Mouse (Mus musculus) forebrain, embryonic 13.5 days (tissue): ENCODE results near the gene Rab19. TPM values are rescaled to one million over a fixed set of nuclear protein-coding genes. Genes with fewer than 3 reads are reported as not detected.
A peak's percentile ranks its signal among the peaks of the same experiment; 100 is the strongest.
"Not testable (repeated sequence)": the region's sequence is repeated elsewhere in the genome, so short reads cannot be mapped to it uniquely, and the experiment has no call there.

Experiments
- ATAC-seq: fragments of 200-750 bp; cut with Nextera tagmentation; 2 replicates; pipeline ENCODE4 v1.8.0; 2017
- H3K27ac ChIP-seq: fragments of 300-500 bp; sonication (generic); 2 replicates; pipeline ENCODE4 v1.5.1; 2015; ENCODE audit warnings: inconsistent platforms, mild to moderate bottlenecking, moderate library complexity
- H3K27me3 ChIP-seq: fragments of 300-500 bp; sonication (generic); 2 replicates; pipeline ENCODE4 v1.6.1; 2015; ENCODE audit warnings: mild to moderate bottlenecking, inconsistent platforms
- H3K36me3 ChIP-seq: fragments of 300-500 bp; sonication (generic); 2 replicates; pipeline ENCODE4 v1.6.1; 2015; ENCODE audit warnings: mild to moderate bottlenecking, inconsistent platforms; ENCODE audit not compliant: poor library complexity, severe bottlenecking
- H3K4me1 ChIP-seq: fragments of 300-500 bp; sonication (generic); 2 replicates; pipeline ENCODE4 v1.6.1; 2015; ENCODE audit warnings: inconsistent platforms
- H3K4me2 ChIP-seq: fragments of 300-500 bp; sonication (generic); 2 replicates; pipeline ENCODE4 v1.6.1; 2015; ENCODE audit warnings: inconsistent platforms, mild to moderate bottlenecking, moderate library complexity
- H3K4me3 ChIP-seq: fragments of 300-500 bp; sonication (generic); 2 replicates; pipeline ENCODE4 v1.5.1; 2015; ENCODE audit warnings: mild to moderate bottlenecking, inconsistent platforms
- H3K9ac ChIP-seq: fragments of 300-500 bp; sonication (generic); 2 replicates; pipeline ENCODE4 v1.6.1; 2015; ENCODE audit warnings: mild to moderate bottlenecking, inconsistent platforms
- H3K9me3 ChIP-seq: fragments of 300-500 bp; sonication (generic); replicated peaks from 2 replicates; pipeline ENCODE4 v1.6.1; 2016; ENCODE audit warnings: inconsistent platforms
- WGBS: fragments of 180-500 bp; shearing (Covaris S2); methylation state at CpG from one replicate; pipeline ENCODE4 v1.1.7; 2015; 5-methylcytosine and 5-hydroxymethylcytosine counted together
- polyA plus RNA-seq: library from polyadenylated mRNA; unstranded; fragments of >200 nt; fragmentation: Nextera tagmentation; extraction: Ambion mirVana; gene quantifications from 2 replicates; pipeline ENCODE4 v1.2.1, GENCODE M21; 2015

Gene Rab19
- polyA plus RNA-seq, 1 experiment from 2014 or later: 0.31 TPM

DNA sequence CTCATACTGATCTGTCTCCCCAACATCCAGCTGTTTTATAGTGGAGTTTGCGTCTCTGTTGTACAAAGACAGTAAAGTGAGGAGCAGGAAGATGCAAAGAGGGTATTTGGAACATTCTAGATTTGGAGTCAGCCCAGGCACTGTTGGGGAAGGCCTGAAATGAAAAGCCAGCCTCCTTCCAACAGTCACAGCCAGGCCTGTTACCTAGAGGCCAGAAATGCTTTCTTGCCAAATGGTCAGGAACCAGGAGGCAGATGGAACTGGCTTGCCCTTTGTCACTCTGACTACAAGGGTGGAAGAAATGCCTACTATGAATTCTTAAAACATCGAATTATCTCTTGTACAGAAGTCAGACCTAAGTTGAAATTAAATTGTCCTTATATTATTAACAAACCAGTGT is 9.0 kb downstream of the Rab19 start:
- Histone ChIP-seq H3K36me3 (peaks cover 6% of the 10 kb centered on the region), H3K4me1 (no peaks in the 10 kb centered on the region), H3K4me2 (no peak overlapping the region), H3K27me3 (no peaks in the 10 kb centered on the region), H3K9me3 (no peaks in the 10 kb centered on the region), H3K9ac (no peak overlapping the region), H3K4me3 (no peak overlapping the region), H3K27ac (no peak overlapping the region)
- 97% methylated on average over 2 of the region's 2 CpGs for WGBS
- ATAC-seq: no peak

- no peaks in the 10 kb centered on the region for H3K9me3 ChIP-seq
- no peak overlapping the region for H3K4me2 ChIP-seq
- H3K27ac ChIP-seq: no peak overlapping the region
- H3K9ac ChIP-seq: no peak overlapping the region
- H3K27me3 ChIP-seq: no peaks in the 10 kb centered on the region
- no peak for ATAC-seq
- no peak overlapping the region for H3K4me3 ChIP-seq
- no peaks in the 10 kb centered on the region for H3K4me1 ChIP-seq
- 75% methylated on average over 4 of the region's 4 CpGs for WGBS
- peaks cover 48% of the 10 kb centered on the region for H3K36me3 ChIP-seq
These were observed 14.5 kb downstream of the Rab19 start for GRCm38 (mm10) chr6:39395471-39395870.

DNA sequence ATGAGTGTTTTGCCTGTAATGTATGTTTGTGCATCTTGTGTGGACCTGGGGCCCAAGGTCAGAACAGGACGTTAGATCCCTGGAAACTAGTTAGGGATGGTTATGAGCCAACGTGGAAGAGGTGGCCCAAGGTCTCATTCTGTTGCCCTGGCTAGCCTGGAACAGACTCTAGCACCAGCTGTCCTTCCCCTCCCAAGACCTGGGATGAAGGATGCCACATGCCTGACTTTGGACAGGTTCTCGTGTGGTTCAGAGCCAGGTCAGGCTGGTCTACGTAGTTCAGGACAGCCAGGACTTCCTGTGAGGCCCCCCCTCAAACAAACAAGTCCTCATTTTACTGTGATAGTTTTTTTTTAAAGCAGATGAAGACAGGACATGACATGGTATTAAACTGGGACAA is 14.9 kb downstream of the Rab19 start:
- Histone ChIP-seq H3K4me3 (no peak overlapping the region), H3K36me3 (peaks cover 48% of the 10 kb centered on the region), H3K9ac (no peak overlapping the region), H3K27ac (no peak overlapping the region), H3K27me3 (no peaks in the 10 kb centered on the region), H3K4me1 (no peaks in the 10 kb centered on the region), H3K9me3 (no peaks in the 10 kb centered on the region), H3K4me2 (no peak overlapping the region)
- 91% methylated on average over 4 of the region's 4 CpGs for WGBS
- ATAC-seq: no peak

DNA sequence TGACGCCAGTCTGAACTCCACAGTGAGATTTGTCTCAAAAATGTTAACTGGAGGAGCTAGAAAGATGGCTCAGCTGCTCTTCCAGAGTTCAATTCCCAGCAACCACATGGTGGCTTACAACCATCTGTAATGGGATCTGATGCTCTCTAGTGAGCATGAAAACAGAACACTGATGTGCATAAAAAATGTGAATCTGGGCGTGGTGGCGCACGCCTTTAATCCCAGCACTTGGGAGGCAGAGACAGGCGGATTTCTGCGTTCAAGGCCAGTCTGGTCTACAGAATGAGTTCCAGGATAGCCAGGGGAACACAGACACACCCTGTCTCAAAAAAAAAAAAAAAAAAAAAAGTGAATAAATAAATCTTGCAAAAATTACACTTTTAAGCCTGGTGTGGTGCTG is 16.1 kb downstream of the Rab19 start:
- Histone ChIP-seq H3K4me1 (no peaks in the 10 kb centered on the region), H3K27ac (no peak overlapping the region), H3K27me3 (no peaks in the 10 kb centered on the region), H3K9me3 (no peaks in the 10 kb centered on the region), H3K4me3 (no peak overlapping the region), H3K4me2 (no peak overlapping the region), H3K36me3 (peaks cover 57% of the 10 kb centered on the region), H3K9ac (no peak overlapping the region)
- ATAC-seq: no peak
- 97% methylated on average over 6 of the region's 6 CpGs for WGBS

DNA sequence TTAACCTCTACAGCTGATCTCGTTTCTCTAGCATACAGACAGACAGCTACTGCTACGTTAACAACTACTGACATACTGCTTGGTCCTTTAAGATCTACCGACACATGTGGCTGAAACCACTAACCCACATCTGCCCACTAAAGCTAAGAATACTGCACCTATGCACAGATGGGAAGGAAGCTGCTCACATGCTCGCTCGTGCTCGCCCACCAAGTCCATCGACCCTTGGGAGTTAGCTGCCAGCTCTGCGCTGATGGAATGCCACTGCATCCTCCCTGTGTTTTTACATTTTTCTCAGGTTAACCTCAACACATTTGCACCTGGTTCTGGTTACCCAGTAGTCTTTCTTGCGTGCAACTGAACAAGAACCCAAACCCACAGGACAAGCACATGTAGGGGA is 17.4 kb downstream of the Rab19 start:
- Histone ChIP-seq H3K9ac (no peak overlapping the region), H3K27me3 (no peaks in the 10 kb centered on the region), H3K4me2 (no peak overlapping the region), H3K4me1 (no peaks in the 10 kb centered on the region), H3K27ac (no peak overlapping the region), H3K36me3 (peaks cover 66% of the 10 kb centered on the region), H3K9me3 (no peaks in the 10 kb centered on the region), H3K4me3 (no peak overlapping the region)
- 91% methylated on average over 9 of the region's 9 CpGs for WGBS
- no peak for ATAC-seq

DNA sequence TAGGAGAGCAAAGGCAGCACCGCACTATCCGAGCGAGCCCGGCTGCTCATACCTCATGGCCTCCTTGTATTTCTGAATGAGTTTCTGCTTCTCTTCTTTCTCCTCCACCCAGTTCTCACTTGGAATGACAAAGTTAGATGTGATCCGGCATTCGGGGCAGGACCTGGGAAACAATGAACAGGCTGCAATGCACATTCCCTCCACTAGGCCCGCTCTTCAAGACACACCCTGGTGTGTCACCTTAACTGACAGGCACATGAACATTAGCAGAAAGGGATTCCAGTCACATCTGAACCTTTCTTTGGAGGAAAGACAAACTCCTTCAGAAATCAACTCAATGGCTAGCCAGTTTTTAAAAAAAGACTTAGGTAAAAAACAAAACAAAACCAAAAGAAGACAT is 19.4 kb downstream of the Rab19 start:
- Histone ChIP-seq H3K4me3 (no peak overlapping the region), H3K36me3 (peaks cover 83% of the 10 kb centered on the region), H3K9ac (no peak overlapping the region), H3K27ac (no peak overlapping the region), H3K4me2 (no peak overlapping the region), H3K27me3 (no peaks in the 10 kb centered on the region), H3K4me1 (no peaks in the 10 kb centered on the region), H3K9me3 (no peaks in the 10 kb centered on the region)
- WGBS: 61% methylated on average over 7 of the region's 7 CpGs
- no peak for ATAC-seq

- H3K4me3 ChIP-seq: no peak overlapping the region
- peaks cover 83% of the 10 kb centered on the region for H3K36me3 ChIP-seq
- no peaks in the 10 kb centered on the region for H3K9me3 ChIP-seq
- H3K4me1 ChIP-seq: no peaks in the 10 kb centered on the region
- no peak overlapping the region for H3K4me2 ChIP-seq
- WGBS: 88% methylated on average over 2 of the region's 2 CpGs
- no peaks in the 10 kb centered on the region for H3K27me3 ChIP-seq
- ATAC-seq: no peak
- no peak overlapping the region for H3K9ac ChIP-seq
- no peak overlapping the region for H3K27ac ChIP-seq
These were observed 22.2 kb downstream of the Rab19 start for GRCm38 (mm10) chr6:39403136-39403535.

- no peak for ATAC-seq
- Histone ChIP-seq H3K4me2 (no peak overlapping the region), H3K9ac (no peak overlapping the region), H3K36me3 (peaks cover 62% of the 10 kb centered on the region), H3K27ac (no peak overlapping the region), H3K9me3 (no peaks in the 10 kb centered on the region), H3K4me1 (no peaks in the 10 kb centered on the region), H3K4me3 (no peak overlapping the region), H3K27me3 (no peaks in the 10 kb centered on the region)
- WGBS: 99% methylated on average over 5 of the region's 5 CpGs
These were observed 25.5 kb downstream of the Rab19 start for GRCm38 (mm10) chr6:39406480-39406879.

- Histone ChIP-seq H3K4me1 (peaks cover 27% of the 10 kb centered on the region), H3K4me2 (no peak overlapping the region), H3K9me3 (no peaks in the 10 kb centered on the region), H3K9ac (no peak overlapping the region), H3K27ac (peak overlapping the region; percentile 21; the same call in 1 of the 2 replicates), H3K4me3 (no peak overlapping the region), H3K36me3 (peaks cover 6% of the 10 kb centered on the region; the same call in 1 of the 2 replicates), H3K27me3 (no peaks in the 10 kb centered on the region)
- WGBS: 36% methylated on average over 1 of the region's 1 CpGs
- peak; percentile 24; the same call in 1 of the 2 replicates for ATAC-seq
These were observed 33.1 kb downstream of the Rab19 start for GRCm38 (mm10) chr6:39414106-39414505.

DNA sequence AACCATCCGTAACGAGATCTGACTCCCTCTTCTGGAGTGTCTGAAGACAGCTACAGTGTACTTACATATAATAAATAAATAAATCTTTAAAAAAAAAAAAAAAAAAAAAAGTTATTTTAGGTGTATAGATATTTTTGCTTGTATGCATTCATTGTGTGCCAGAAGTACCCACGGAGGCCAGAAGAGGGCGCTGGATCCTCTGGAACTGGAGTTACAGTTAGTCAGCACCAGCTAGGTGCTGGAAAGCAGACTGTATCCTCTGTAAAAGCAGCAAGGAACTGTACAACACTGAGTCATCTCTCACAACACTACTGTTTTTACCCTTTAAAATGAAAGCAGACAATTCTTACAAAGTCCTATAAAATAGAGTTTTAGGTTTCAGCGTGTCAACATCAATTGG is 34.8 kb downstream of the Rab19 start:
- H3K9me3 ChIP-seq: no peaks in the 10 kb centered on the region
- H3K4me3 ChIP-seq: no peak overlapping the region
- H3K36me3 ChIP-seq: no peaks in the 10 kb centered on the region
- H3K4me1 ChIP-seq: peaks cover 29% of the 10 kb centered on the region
- no peak for ATAC-seq
- H3K9ac ChIP-seq: no peak overlapping the region
- WGBS: 56% methylated on average over 3 of the region's 5 CpGs
- no peak overlapping the region for H3K4me2 ChIP-seq
- no peaks in the 10 kb centered on the region for H3K27me3 ChIP-seq
- H3K27ac ChIP-seq: no peak overlapping the region

GRCm38 (mm10) chr6:39416654-39417053 is 35.7 kb downstream of the Rab19 start:
- peaks cover 29% of the 10 kb centered on the region for H3K4me1 ChIP-seq
- H3K9me3 ChIP-seq, H3K9ac ChIP-seq, H3K36me3 ChIP-seq, H3K4me2 ChIP-seq, ATAC-seq, H3K27ac ChIP-seq, H3K4me3 ChIP-seq, H3K27me3 ChIP-seq: not testable (repeated sequence)

DNA sequence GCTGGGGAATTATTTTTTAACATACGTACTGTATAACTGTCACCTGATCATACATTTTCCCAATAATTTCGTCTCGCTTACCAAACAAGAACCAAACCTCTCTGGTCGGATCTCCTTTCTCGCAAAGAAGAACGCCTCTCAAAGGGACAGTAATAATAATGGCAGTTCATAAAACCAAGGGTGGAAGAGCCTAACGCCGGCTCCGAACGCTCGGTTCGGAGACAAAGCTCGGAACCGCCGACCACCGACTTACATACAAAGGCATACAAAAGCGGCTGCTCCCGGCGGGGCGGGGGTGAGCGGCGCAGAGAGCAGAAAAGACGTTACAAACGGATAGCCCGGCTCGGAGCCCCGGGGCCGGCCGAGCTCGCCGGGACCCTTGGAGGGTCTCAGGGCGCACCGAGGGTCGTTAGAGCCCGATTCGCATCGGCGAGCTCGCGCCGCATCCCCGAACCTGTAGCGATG is 38.4 kb downstream of the Rab19 start:
- Histone ChIP-seq H3K4me3 (peak overlapping the region; percentile 77), H3K4me2 (peak overlapping the region; percentile 73), H3K36me3 (no peaks in the 10 kb centered on the region), H3K9ac (peak overlapping the region; percentile 94), H3K27me3 (no peaks in the 10 kb centered on the region), H3K4me1 (peaks cover 17% of the 10 kb centered on the region), H3K27ac (peak overlapping the region; percentile 93), H3K9me3 (no peaks in the 10 kb centered on the region)
- WGBS: under 1% methylated on average over 40 of the region's 43 CpGs
- no peak; the same call in 1 of the 2 replicates for ATAC-seq
